Mouse (Mus musculus) mouse embryonic stem cell (cell line): ENCODE measurements around the gene Gm49336.

Source experiments
- in situ Hi-C, 2 experiments: fragments of 300-500 bp; cut with MboI; formaldehyde crosslinking; loops; 1 replicate in 1 of 2; 3 replicates in 1 of 2; pipeline ENCODE4 v1.14.3; 2019 to 2020; ENCODE audit warnings: low sequenced_read_pairs in 2 of 2, low pct_unique_long_range_greater_than_20kb in 1 of 2, mixed read lengths in 1 of 2; ENCODE audit not compliant: unreplicated experiment in 1 of 2

Gene Gm49336

GRCm38 (mm10) chr14:60176891-60177613 lies 74.3 kb downstream of the Gm49336 start:
- in situ Hi-C loops, result no loop called here

GRCm38 (mm10) chr14:60176469-60176890 lies 74.8 kb downstream of the Gm49336 start:
- in situ Hi-C loops, result no loop called here

GRCm38 (mm10) chr14:60172286-60173055 lies 78.8 kb downstream of the Gm49336 start:
- in situ Hi-C loops, result no loop called here

- in situ Hi-C loops, result no loop called here
Measured at GRCm38 (mm10) chr14:60170845-60171610, 80.3 kb downstream of the Gm49336 start.

- in situ Hi-C loops, result no loop called here
Measured at GRCm38 (mm10) chr14:60163367-60163766, 87.9 kb downstream of the Gm49336 start.
